ENCODE assay signal across 8 mouse cellular contexts in genomic region chr12:102308457-102309011, GRCm38 (mm10). TPM values are rescaled to one million over a fixed set of nuclear protein-coding genes. Genes with fewer than 3 reads are reported as not detected.
DNase-seq lines count a peak whose midpoint lies in the region; ATAC-seq lines count a peak whose summit lies in the region.

No protein-coding gene starts in this region.

- no peak overlapping the region for H3K4me2 ChIP-seq in liver, embryonic 11.5 days
- no peak overlapping the region for H3K4me2 ChIP-seq in hindbrain, embryonic 14.5 days (replicated peaks)
- H3K4me2 ChIP-seq in stomach, embryonic 16.5 days (ENCODE audit: low read depth, low read length): no peak overlapping the region

- H3K27ac ChIP-seq in liver, embryonic 11.5 days (ENCODE audit: low read depth, low read length): no peak overlapping the region
- peak overlapping the region; percentile 11; the same call in 1 of the 2 replicates for H3K27ac ChIP-seq in hindbrain, embryonic 14.5 days
- peak overlapping the region; percentile 65 for H3K27ac ChIP-seq in stomach, embryonic 16.5 days (ENCODE audit: low read length)

- H3K36me3 ChIP-seq in liver, embryonic 11.5 days (ENCODE audit: control insufficient read depth, insufficient read depth, low read length): peaks cover 3% of the 10 kb centered on the region; the same call in 1 of the 2 replicates
- no peaks in the 10 kb centered on the region for H3K36me3 ChIP-seq in hindbrain, embryonic 14.5 days (replicated peaks; ENCODE audit: control insufficient read depth, insufficient read depth)
- H3K36me3 ChIP-seq in stomach, embryonic 16.5 days (ENCODE audit: control insufficient read depth, insufficient read depth, low read length): no peaks in the 10 kb centered on the region

- no peaks in the 10 kb centered on the region for H3K27me3 ChIP-seq in liver, embryonic 11.5 days (replicated peaks; ENCODE audit: control insufficient read depth, insufficient read depth, low read length)
- H3K27me3 ChIP-seq in hindbrain, embryonic 14.5 days (ENCODE audit: control insufficient read depth, insufficient read depth, low read length): no peaks in the 10 kb centered on the region
- H3K27me3 ChIP-seq in stomach, embryonic 16.5 days (ENCODE audit: control insufficient read depth, insufficient read depth, low read length): no peaks in the 10 kb centered on the region

- ATAC-seq in liver, embryonic 11.5 days (replicated peaks; ENCODE audit: low FRiP score): no peak
- ATAC-seq in common myeloid progenitor, adult 5-6 weeks (replicated peaks; ENCODE audit: low read depth, poor library complexity, severe bottlenecking): peak; percentile 75
- peak; percentile 64; the same call in 1 of the 2 replicates for ATAC-seq in hindbrain, embryonic 14.5 days (ENCODE audit: low FRiP score)
- ATAC-seq in stomach, embryonic 16.5 days (ENCODE audit: insufficient read depth, low FRiP score): peak; percentile 13; the same call in 1 of the 2 replicates

- no peak overlapping the region for H3K9ac ChIP-seq in liver, embryonic 11.5 days (ENCODE audit: low read depth, low read length)
- H3K9ac ChIP-seq in hindbrain, embryonic 14.5 days: no peak overlapping the region
- H3K9ac ChIP-seq in stomach, embryonic 16.5 days (ENCODE audit: low read length): peak overlapping the region; percentile 35; the same call in 1 of the 2 replicates

- 0 out of 2 replicates have a peak, but pooled peaks cover 2% of the 10 kb centered on the region for H3K9me3 ChIP-seq in liver, embryonic 11.5 days (ENCODE audit: control insufficient read depth, low read length)
- H3K9me3 ChIP-seq in hindbrain, embryonic 14.5 days (ENCODE audit: control insufficient read depth, low read length): no peaks in the 10 kb centered on the region
- no peaks in the 10 kb centered on the region for H3K9me3 ChIP-seq in stomach, embryonic 16.5 days (replicated peaks; ENCODE audit: control insufficient read depth, low read length)

- DNase-seq in liver: peak; percentile 40
- no peak for DNase-seq in liver, embryonic 11.5 days (ENCODE audit: low spot score)
- DNase-seq in hindbrain, embryonic 14.5 days (ENCODE audit: low spot score): peak; percentile 62
- peak; percentile 44 to 48 for DNase-seq in layer of hippocampus, postnatal 14 days (ENCODE audit: low spot score in 2 of 2)
- peak; percentile 84 for DNase-seq in lung, postnatal 14 days
- DNase-seq in gastrocnemius, adult 18-20 months (ENCODE audit: low spot score): no peak

- peaks cover 26% of the 10 kb centered on the region for H3K4me1 ChIP-seq in liver, embryonic 11.5 days (replicated peaks; ENCODE audit: control insufficient read depth, insufficient read depth, low read length)
- peaks cover 17% of the 10 kb centered on the region for H3K4me1 ChIP-seq in hindbrain, embryonic 14.5 days (replicated peaks; ENCODE audit: control insufficient read depth, insufficient read depth, low read length)
- peaks cover 39% of the 10 kb centered on the region for H3K4me1 ChIP-seq in stomach, embryonic 16.5 days (ENCODE audit: control insufficient read depth, insufficient read depth, low read length)

- H3K4me3 ChIP-seq in liver, embryonic 11.5 days (ENCODE audit: low read depth, low read length): no peak overlapping the region
- no peak overlapping the region for H3K4me3 ChIP-seq in hindbrain, embryonic 14.5 days (replicated peaks; ENCODE audit: low read length)
- no peak overlapping the region for H3K4me3 ChIP-seq in stomach, embryonic 16.5 days (replicated peaks; ENCODE audit: low read length)

- WGBS in liver, embryonic 11.5 days: 64% methylated on average over 16 of the region's 16 CpGs
- WGBS in hindbrain, embryonic 14.5 days: 49% methylated on average over 16 of the region's 16 CpGs
- WGBS in stomach, embryonic 16.5 days: 36% methylated on average over 16 of the region's 16 CpGs

RNA-seq across cellular contexts. Expression of gene Rin3, which starts 25.7 kb away (rescaled TPM):
- 10.2 and 12.9 TPM in 2 replicates for polyA plus RNA-seq in liver, embryonic 11.5 days (2014; fragmentation: Nextera tagmentation; extraction: Ambion mirVana)
- total RNA-seq in common myeloid progenitor, adult 5-6 weeks (2017): 44.7 and 86.3 TPM in 2 replicates
- polyA plus RNA-seq in hindbrain, embryonic 14.5 days (2014; fragmentation: Nextera tagmentation; extraction: Ambion mirVana): 2.7 and 3.1 TPM in 2 replicates
- total RNA-seq in layer of hippocampus, postnatal 14 days (2021): 1 to 10 TPM; 4.0 to 4.4 TPM
- 8.5 and 9.3 TPM in 2 replicates for polyA plus RNA-seq in stomach, embryonic 16.5 days (2015; fragmentation: Nextera tagmentation; extraction: Ambion mirVana)
- 1 to 10 TPM; 7.8 to 9.1 TPM for total RNA-seq in gastrocnemius, adult 18-20 months (2021)

Comparison
In these comparisons a context has a peak if more than half of its experiments do, and no peak if none do; other contexts are left out.
1. DNase-seq: peak in liver (single experiment), hindbrain, embryonic 14.5 days (single experiment), layer of hippocampus, postnatal 14 days (2 of 2) and lung, postnatal 14 days (single experiment); none in liver, embryonic 11.5 days (single experiment) and gastrocnemius, adult 18-20 months (single experiment).